Mouse (Mus musculus) bone marrow macrophage, adult 2 months (primary cell): ENCODE results near the gene Nup160. TPM values are rescaled to one million over a fixed set of nuclear protein-coding genes. Genes with fewer than 3 reads are reported as not detected.

Source experiments
- H3K27ac ChIP-seq: 2 replicates; pipeline ENCODE4 v1.5.1; 2012; ENCODE audit warnings: low read depth, low read length; ENCODE audit not compliant: insufficient read depth
- H3K4me1 ChIP-seq: 2 replicates; pipeline ENCODE4 v1.6.1; 2012; ENCODE audit warnings: low read length; ENCODE audit not compliant: control insufficient read depth, insufficient read depth
- H3K4me3 ChIP-seq: 2 replicates; pipeline ENCODE4 v1.5.1; 2012; ENCODE audit warnings: mild to moderate bottlenecking, low read length, moderate library complexity; ENCODE audit not compliant: insufficient read depth
- CTCF ChIP-seq: IDR thresholded peaks from 2 replicates; pipeline ENCODE4 v1.5.1; 2012; ENCODE audit warnings: low read depth, mild to moderate bottlenecking, low read length, moderate library complexity
- POLR2A ChIP-seq: IDR thresholded peaks from 2 replicates; pipeline ENCODE4 v1.6.1; 2012; ENCODE audit warnings: mild to moderate bottlenecking, low read depth, low read length, borderline replicate concordance
- polyA plus RNA-seq: library from polyadenylated mRNA; stranded (reverse); fragments of >200 nt; gene quantifications from 2 replicates; pipeline ENCODE4 v1.2.4, GENCODE M21; 2012; ENCODE audit not compliant: missing spikeins, insufficient read depth, insufficient read length

The Nup160 gene
- polyA plus RNA-seq, 1 experiment = 21.9 TPM

DNA sequence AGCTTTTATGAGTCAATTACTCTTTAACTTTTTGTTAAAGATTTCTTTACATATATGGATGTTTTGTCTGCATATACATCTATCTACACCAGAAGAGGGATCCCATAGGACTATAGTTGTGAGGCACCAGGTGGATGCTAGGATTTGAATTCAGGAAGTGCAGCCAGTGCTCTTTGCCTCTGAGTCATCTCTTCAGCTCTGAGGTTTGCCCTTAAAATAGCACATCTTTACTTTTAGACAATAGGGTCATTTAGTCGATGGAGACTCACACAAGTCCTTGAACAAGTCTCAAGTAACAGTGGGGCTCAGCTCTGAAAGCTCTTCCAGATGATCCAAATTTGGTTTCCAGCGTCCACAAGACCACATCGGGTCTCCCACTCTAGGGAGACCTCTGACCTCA lies 104.3 kb downstream of the Nup160 start:
- TF ChIP-seq CTCF (no peak), POLR2A (no peak)
- H3K4me1 ChIP-seq = peaks cover 7% of the 10 kb centered on the region
- H3K4me3 ChIP-seq = no peak overlapping the region

DNA sequence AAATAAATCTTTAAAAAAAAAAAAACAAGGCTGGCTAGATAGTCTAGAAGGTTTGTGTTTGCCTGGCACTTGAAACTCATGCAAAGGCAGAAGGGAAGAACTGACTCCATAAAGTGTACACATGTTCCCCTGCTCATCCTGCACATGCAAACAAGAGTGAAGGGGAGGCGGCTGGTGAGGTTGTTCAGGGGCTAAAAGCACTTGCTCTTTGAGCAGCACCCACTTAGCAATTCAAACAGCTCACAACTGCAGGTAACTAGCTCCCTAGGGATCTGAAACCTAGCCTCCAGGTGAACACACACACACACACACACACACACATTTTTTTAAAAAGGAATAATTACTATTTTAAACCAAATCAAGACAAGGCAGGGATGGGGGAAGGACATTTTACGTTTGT lies 104.9 kb downstream of the Nup160 start:
- TF ChIP-seq CTCF (no peak), POLR2A (no peak)
- peaks cover 7% of the 10 kb centered on the region for H3K4me1 ChIP-seq
- no peak overlapping the region for H3K27ac ChIP-seq
- no peak overlapping the region for H3K4me3 ChIP-seq

More for the DNA sequence above, 104.3 kb downstream of the Nup160 start:
- H3K27ac ChIP-seq = no peak overlapping the region

- no peak for TF ChIP-seq POLR2A
- no peak for TF ChIP-seq CTCF
- H3K4me3 ChIP-seq = peak within 1 kb of the TSS; percentile 50
- H3K27ac ChIP-seq = no peak within 1 kb of the TSS
- peaks cover 7% of the 10 kb centered on the region for H3K4me1 ChIP-seq
Measured at GRCm38 (mm10) chr2:90782458-90782857, 105.4 kb downstream of the Nup160 start, which contains the start of gene Agbl2. Gene Agbl2, plus strand, starts transcription at chr2:90782727.

- TF ChIP-seq POLR2A (no peak), CTCF (no peak)
- H3K4me3 ChIP-seq = peak overlapping the region; percentile 50
- H3K4me1 ChIP-seq = peaks cover 7% of the 10 kb centered on the region
- no peak overlapping the region for H3K27ac ChIP-seq
Measured at GRCm38 (mm10) chr2:90782901-90783486, 106.0 kb downstream of the Nup160 start.

Other genes starting within 250 kb of the Nup160 start
- 204 and 241 TPM in 2 replicates for gene Ptprj, start 96.6 kb upstream of the Nup160 start, polyA plus RNA-seq
- gene Fnbp4, start 68.2 kb downstream of the Nup160 start, polyA plus RNA-seq = 112 and 132 TPM in 2 replicates
- gene Agbl2, start 105.5 kb downstream of the Nup160 start, polyA plus RNA-seq = not detected in 2 replicates
- 106 and 108 TPM in 2 replicates for gene Mtch2, start 169.9 kb downstream of the Nup160 start, polyA plus RNA-seq
- not detected in 2 replicates for gene C1qtnf4, start 208.6 kb downstream of the Nup160 start, polyA plus RNA-seq
- gene Kbtbd4, start 227.5 kb downstream of the Nup160 start, polyA plus RNA-seq = 16.7 and 24.8 TPM in 2 replicates
- gene Ndufs3, start 227.6 kb downstream of the Nup160 start, polyA plus RNA-seq = 84.0 and 102 TPM in 2 replicates